Mouse (Mus musculus) kidney, postnatal 36 days (tissue): Measurements from ENCODE around the gene Il1f5.

ENCODE experiments used
- DNase-seq, 2 experiments: peaks; one replicate each; pipeline ENCODE4 v3.0.0; 2021 to 2022; ENCODE audit warnings: mixed read lengths in 2 of 2

Gene Il1f5

DNA sequence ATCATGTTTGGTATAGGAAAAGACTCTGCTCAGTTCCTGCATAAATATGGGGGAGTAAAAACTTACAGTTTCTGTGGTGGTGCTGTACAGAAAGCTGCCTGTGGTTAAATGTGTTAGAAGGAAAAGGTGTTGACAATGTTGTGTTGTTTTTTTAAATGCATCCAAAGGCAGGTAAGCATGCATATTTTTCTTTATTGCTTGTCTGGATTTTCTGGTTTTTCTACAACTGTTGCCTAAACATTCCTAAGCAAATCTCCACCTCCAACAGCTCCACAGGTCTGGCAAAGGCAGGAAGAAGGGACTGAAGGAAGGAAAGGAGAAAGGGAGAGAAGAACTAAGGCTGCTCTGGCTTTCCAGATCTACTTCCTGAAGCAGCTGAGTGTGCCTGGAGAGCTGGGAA, at the start of gene Il1f5:
Il1f5 (plus strand) TSS at position 301 of the 400 bp plus-strand sequence.
- DNase-seq: no peak

DNA sequence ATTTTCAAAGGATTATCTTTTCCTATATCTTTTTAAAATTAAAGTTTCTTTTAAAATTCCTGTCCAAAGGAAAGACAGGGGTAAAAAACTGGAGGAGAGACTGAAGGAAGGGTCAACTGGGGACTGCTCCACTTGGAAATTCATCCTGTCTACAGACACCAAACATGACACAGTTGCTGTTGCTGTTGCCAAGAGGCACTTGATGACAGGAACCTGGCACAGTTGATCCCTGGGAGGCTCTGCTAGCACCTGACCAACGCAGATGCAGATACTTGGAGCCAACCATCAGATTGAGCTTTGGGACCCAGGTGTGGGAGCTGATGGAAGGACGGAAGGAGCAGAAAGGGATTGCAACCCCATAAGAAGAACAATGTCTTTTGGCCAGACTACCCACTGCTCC, 49.6 kb upstream of the Il1f5 start:
- no peak for DNase-seq

GRCm38 (mm10) chr2:24267503-24267902, 9.3 kb upstream of the Il1f5 start:
- no peak for DNase-seq

DNA sequence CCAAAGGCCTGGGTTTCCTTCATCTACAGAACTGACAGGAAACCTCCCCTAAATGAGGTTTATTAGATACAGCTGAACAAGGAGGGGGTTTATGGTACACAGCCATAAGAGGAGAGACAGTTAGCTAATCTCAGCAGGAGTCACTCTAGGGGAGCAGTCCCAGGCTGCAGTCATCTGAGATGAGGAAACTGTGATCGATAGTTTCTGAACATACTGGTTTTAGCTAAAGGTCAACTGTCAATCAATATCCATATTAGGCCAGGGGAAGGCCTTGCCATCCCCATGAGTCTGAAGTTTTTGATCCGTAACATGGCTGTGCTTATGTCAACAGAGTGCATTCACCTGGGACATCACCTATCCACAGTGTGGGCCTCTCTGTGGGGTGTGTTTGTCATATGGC, 3.1 kb upstream of the Il1f5 start:
- no peak for DNase-seq

GRCm38 (mm10) chr2:24275146-24275545, 1.6 kb upstream of the Il1f5 start:
- no peak for DNase-seq

- DNase-seq: no peak
Observed at GRCm38 (mm10) chr2:24290896-24291295, 14.1 kb downstream of the Il1f5 start, which contains the start of gene Il1f10. Il1f10 (plus strand) TSS chr2:24291196.

DNA sequence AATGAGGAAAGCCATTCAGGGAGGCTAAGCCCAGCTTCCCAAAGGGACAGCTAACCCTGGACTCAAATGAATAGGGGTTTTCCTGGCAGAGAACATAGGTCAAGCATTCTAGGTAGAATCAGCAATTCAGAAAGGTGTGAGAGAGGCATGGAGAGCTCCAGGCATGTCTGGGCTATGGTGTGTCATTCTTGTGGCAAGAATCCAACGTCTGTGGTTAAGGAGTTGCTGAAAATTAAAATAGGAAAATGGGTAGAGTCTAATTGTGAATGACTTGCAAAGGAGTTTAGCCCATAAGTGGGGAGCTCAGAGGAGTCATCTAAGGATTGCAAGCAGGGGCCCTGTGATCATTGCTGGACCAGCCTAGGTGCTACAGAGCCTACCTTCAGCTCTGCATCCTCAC, 17.9 kb downstream of the Il1f5 start:
- no peak for DNase-seq

DNA sequence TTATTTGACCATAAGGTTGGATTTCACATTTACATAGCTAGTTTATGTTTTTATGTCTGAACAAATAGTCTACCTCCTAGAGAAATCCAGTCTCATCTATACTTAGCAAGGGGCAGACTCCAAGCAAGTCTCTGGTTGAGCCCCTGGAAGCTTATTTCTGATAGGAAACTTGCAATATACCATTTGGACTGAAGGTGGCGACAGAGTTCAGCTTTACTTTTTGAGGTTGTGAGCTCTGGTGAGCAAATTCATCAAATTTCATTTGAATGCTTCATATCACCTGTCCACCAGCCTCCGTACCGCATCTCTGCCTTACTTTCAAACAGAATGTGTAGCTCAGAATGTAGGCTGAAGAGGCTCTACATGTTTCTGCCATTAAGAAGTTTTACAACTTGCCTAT, 20.1 kb downstream of the Il1f5 start:
- peak; percentile 24 to 61 for DNase-seq

DNA sequence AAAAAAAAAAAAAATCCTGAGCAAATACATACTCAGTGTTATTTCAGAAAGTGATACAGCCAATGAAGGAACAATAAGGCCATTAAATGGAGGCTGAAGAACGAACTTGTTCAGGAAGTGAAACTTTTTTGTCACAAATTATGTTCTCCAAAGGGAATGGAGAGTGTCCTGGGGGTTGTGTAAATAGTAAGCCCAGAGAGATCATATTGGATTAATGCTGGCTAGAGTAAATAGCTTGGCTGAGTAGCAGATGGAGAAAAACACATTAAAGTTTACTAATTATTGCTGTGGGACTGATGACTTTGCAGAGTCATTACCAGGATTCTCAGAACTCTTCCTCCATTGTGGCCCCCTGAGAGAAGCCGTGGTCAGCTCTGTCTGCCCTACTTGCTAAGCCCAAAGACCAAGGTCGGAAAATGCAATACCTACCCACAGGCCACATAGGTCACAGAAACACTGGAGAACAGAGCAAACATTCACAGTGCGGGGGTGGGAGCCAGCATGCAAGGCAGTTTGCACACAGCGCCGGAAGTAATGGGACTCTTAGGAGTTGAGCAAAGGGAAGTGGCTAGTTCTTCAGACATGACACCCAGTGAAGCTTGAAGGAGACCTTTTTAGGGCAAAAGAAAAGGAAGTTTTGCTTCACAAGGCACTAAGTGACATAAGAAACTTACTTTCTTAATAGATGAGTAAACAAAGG, 34.7 kb downstream of the Il1f5 start:
- no peak for DNase-seq

DNA sequence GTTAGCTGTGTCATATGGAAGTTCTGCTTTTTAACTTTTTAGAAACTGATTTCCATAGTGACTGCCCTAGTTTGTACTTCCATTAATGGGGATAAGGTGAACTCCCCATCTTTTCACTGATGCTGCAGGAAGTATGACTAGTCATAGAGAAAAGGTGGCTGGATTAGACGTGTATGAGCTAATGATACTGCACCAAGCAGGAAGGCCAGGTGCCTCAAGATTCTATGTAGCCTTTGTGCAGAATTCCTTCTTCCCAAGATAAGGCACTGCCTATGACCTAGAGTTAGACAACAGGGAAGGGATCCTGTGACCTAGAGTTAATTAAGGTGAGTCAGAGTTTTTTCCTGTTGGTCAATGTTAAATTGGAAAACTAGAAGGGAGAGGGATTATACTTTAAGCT, 40.2 kb downstream of the Il1f5 start:
- DNase-seq: no peak

DNA sequence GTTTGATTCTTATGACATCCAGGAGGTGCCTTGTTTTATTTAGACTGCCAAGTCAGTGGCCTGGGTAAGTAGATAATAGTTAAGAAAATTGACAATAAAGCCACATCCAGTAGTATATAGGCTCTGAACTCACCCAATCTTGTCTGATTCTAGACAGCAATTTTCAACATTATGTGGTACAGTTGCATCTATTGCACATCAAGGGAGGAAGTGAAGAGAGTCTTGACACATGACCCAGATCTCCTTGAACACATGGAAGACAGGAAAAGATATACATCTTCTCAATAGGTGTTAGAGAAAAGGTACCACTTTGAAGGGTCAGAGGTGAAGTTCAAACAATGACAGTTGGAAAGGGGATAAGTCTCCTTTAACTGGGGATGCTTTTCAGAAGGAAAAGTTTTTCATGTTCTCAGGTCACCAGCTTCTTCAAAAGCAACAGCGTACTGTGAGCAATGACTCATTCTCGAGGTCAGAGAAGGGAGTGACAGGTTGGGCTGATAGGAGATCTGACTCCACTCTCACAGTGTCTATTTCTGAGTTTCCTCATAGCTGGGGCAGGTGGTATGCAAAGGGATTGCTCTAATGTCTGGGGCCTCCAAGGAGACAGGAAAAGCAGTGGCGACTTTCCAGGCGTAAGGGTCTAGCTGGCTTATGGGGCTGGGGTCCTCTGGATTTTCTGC, 41.3 kb downstream of the Il1f5 start:
- DNase-seq: no peak
